In the genomic region with DNA sequence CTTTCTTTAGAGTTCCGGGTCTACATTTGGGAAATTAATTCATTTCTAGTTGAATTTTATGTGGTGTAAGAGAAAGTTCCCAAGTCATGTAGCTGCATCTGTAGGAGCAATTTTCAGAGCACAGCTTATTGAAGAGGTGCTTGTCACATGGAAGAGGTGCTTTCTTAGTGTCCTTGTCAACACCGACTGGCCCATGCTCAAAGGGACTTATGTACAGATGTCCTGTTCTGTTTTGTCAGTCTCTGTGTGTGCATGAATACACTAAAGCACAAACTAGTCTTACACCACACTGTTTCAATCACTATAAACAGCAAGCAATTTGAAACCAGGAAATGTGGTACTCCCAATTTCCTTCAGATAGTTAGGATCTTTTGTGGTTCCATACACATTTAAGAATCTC, we compare ENCODE assay signal across 30 mouse cellular contexts. TPM values are rescaled to one million over a fixed set of nuclear protein-coding genes. Genes with fewer than 3 reads are reported as not detected.
"Had no signal": no experiment of that assay in that cellular context is flagged by ENCODE, and none has a peak within 500 bp of the region (broad histone marks: within the 10 kb centered on the region; RNA-seq: fewer than 3 reads in every experiment).

No protein-coding gene starts in this region.

- H3K4me2 ChIP-seq: embryonic facial prominence, embryonic 12.5 days; embryonic facial prominence, embryonic 13.5 days; embryonic facial prominence, embryonic 15.5 days; forebrain, embryonic 12.5 days; forebrain, embryonic 13.5 days; forebrain, embryonic 15.5 days had no signal

- ATAC-seq: forebrain, embryonic 13.5 days; forebrain, embryonic 14.5 days; forebrain, embryonic 15.5 days; forebrain, embryonic 16.5 days; forebrain, postnatal 0 days had no signal

- DNase-seq: cerebellum, adult 18-20 months; cerebellum, adult 2 months; cerebellum, adult 8-10 months; cerebellum, adult 9-10 months; cerebellum, adult 9-11 months; cerebellum, postnatal 10 days; cerebellum, postnatal 14 days; cerebellum, postnatal 25 days; cerebellum, postnatal 36 days; embryo, embryonic 11 days; forebrain, postnatal 0 days; gastrocnemius, adult 2 months; gastrocnemius, postnatal 10 days; gastrocnemius, postnatal 14 days; gastrocnemius, postnatal 25 days; gastrocnemius, postnatal 36 days; heart, adult 18-20 months had no signal

- H3K4me3 ChIP-seq: embryonic facial prominence, embryonic 10.5 days; embryonic facial prominence, embryonic 12.5 days; embryonic facial prominence, embryonic 13.5 days; embryonic facial prominence, embryonic 15.5 days; erythroblast, embryonic 14.5 days; forebrain, embryonic 10.5 days; forebrain, embryonic 12.5 days; forebrain, embryonic 13.5 days; forebrain, embryonic 15.5 days; gastrocnemius, adult 2 months had no signal

- H3K9me3 ChIP-seq: embryonic facial prominence, embryonic 10.5 days; embryonic facial prominence, embryonic 12.5 days; embryonic facial prominence, embryonic 13.5 days; embryonic facial prominence, embryonic 15.5 days; forebrain, embryonic 10.5 days; forebrain, embryonic 15.5 days had no signal

- H3K9ac ChIP-seq: embryonic facial prominence, embryonic 12.5 days; embryonic facial prominence, embryonic 13.5 days; embryonic facial prominence, embryonic 15.5 days; forebrain, embryonic 12.5 days; forebrain, embryonic 13.5 days; forebrain, embryonic 15.5 days; forebrain, postnatal 0 days had no signal

- H3K27ac ChIP-seq: embryonic facial prominence, embryonic 10.5 days; embryonic facial prominence, embryonic 12.5 days; embryonic facial prominence, embryonic 13.5 days; embryonic facial prominence, embryonic 15.5 days; forebrain, embryonic 10.5 days; forebrain, embryonic 12.5 days; forebrain, embryonic 13.5 days; forebrain, embryonic 15.5 days; gastrocnemius, adult 2 months had no signal

- H3K36me3 ChIP-seq: embryonic facial prominence, embryonic 10.5 days; embryonic facial prominence, embryonic 12.5 days; embryonic facial prominence, embryonic 13.5 days; embryonic facial prominence, embryonic 15.5 days; forebrain, embryonic 10.5 days; forebrain, embryonic 12.5 days; forebrain, embryonic 15.5 days had no signal

- H3K27me3 ChIP-seq: embryonic facial prominence, embryonic 12.5 days; embryonic facial prominence, embryonic 13.5 days; embryonic facial prominence, embryonic 15.5 days; forebrain, embryonic 12.5 days; forebrain, embryonic 13.5 days; forebrain, embryonic 15.5 days had no signal

- H3K4me1 ChIP-seq: embryonic facial prominence, embryonic 15.5 days; forebrain, embryonic 12.5 days; forebrain, embryonic 13.5 days; forebrain, embryonic 15.5 days had no signal

RNA-seq across cellular contexts. Expression of a gene that starts 13.3 kb away (rescaled TPM):
- total RNA-seq: common myeloid progenitor, adult 5-6 weeks; granulocyte monocyte progenitor cell, adult 5-6 weeks had no signal
- polyA plus RNA-seq: erythroblast, embryonic 14.5 days had no signal
